Mouse (Mus musculus): ENCODE results near the gene Map7. TPM values are rescaled to one million over a fixed set of nuclear protein-coding genes. Genes with fewer than 3 reads are reported as not detected.

Map7 gene
- polyA plus RNA-seq, 1 experiment from 2014 or later = 5.6 TPM

DNA sequence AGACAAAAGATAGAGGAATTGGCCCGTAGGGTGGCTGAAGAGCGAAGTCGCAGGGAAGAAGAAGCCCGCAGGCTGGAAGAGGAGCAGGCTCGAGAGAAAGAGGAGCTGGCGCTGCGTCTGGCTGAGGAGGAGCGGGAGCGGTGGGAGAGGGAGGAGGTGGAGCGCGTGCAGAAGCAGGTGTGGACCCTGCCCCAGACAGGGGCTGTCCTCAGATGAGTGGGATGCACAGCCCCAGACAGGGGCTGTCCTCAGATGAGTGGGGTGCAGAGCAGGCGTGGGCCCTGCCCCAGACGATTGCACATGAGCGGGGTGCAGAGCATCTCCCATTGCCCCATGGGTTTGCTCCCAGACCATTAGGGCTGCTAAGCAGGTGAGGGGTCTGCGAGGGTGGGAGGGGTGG is 125.0 kb downstream of the Map7 start:
- Histone ChIP-seq H3K9me3 (ENCODE audit: control insufficient read depth, low read length) (no peaks in the 10 kb centered on the region), H3K4me3 (ENCODE audit: low read depth, low read length) (no peak overlapping the region), H3K27ac (ENCODE audit: low read depth, low read length) (no peak overlapping the region), H3K4me1 (ENCODE audit: control insufficient read depth, insufficient read depth, low read length) (no peaks in the 10 kb centered on the region), H3K36me3 (ENCODE audit: control insufficient read depth, insufficient read depth, low read length) (no peaks in the 10 kb centered on the region), H3K9ac (ENCODE audit: low read length) (no peak overlapping the region), H3K27me3 (ENCODE audit: control insufficient read depth, insufficient read depth, low read length) (no peaks in the 10 kb centered on the region), H3K4me2 (no peak overlapping the region)
- DNase-seq (ENCODE audit: low spot score, missing footprints) = no peak
- WGBS = 60% methylated on average over 15 of the region's 15 CpGs
- no peak for ATAC-seq (ENCODE audit: low FRiP score)

DNA sequence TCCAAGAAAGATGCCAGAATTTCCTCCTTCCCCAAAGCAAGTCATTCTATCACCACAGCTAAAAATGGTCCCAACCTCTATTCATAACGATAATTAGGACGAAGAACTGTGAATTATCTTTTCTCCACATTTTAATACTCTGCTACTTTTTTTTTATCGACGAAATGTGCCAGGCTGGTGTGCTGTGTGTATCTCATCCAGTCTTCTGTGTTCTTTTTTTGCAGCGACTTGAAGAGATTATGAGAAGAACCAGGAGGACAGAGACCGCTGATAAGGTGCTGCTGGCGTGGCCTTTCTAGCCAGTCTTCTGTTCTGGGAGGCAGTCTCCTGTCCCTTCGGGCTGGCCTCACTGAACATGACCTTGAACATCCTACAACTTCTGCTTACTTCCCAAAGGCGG is 125.8 kb downstream of the Map7 start:
- Histone ChIP-seq H3K9ac (ENCODE audit: low read length) (no peak overlapping the region), H3K9me3 (ENCODE audit: control insufficient read depth, low read length) (no peaks in the 10 kb centered on the region), H3K27me3 (ENCODE audit: control insufficient read depth, insufficient read depth, low read length) (no peaks in the 10 kb centered on the region), H3K27ac (ENCODE audit: low read depth, low read length) (no peak overlapping the region), H3K4me3 (ENCODE audit: low read depth, low read length) (no peak overlapping the region), H3K4me2 (no peak overlapping the region), H3K36me3 (ENCODE audit: control insufficient read depth, insufficient read depth, low read length) (no peaks in the 10 kb centered on the region), H3K4me1 (ENCODE audit: control insufficient read depth, insufficient read depth, low read length) (no peaks in the 10 kb centered on the region)
- ATAC-seq (ENCODE audit: low FRiP score) (no peak), DNase-seq (ENCODE audit: low spot score, missing footprints) (no peak)
- 92% methylated on average over 8 of the region's 9 CpGs for WGBS

DNA sequence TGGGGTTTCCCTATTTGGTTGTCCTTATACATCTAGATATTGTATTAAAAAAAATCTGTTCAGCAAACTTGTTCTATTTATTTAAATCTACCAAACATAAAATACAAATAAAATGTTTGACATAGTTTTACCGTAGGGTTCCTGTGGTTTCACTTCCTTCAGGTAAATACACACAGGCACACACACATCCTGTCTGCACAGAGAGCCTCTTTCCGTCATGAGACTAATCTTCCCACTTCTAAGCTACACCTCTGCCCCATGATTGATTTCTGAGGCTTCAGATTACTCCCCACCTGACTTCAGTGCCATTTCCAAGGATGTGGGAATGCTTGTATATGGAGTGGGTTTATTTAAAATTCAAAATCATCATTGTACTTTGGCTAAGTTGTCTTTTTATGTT is 133.2 kb downstream of the Map7 start:
- Histone ChIP-seq H3K9ac (ENCODE audit: low read length) (no peak overlapping the region), H3K4me1 (ENCODE audit: control insufficient read depth, insufficient read depth, low read length) (peaks cover 14% of the 10 kb centered on the region), H3K4me2 (no peak overlapping the region), H3K4me3 (ENCODE audit: low read depth, low read length) (no peak overlapping the region), H3K27ac (ENCODE audit: low read depth, low read length) (no peak overlapping the region), H3K9me3 (ENCODE audit: control insufficient read depth, low read length) (no peaks in the 10 kb centered on the region), H3K36me3 (ENCODE audit: control insufficient read depth, insufficient read depth, low read length) (no peaks in the 10 kb centered on the region), H3K27me3 (ENCODE audit: control insufficient read depth, insufficient read depth, low read length) (peaks cover 4% of the 10 kb centered on the region; the same call in 1 of the 2 replicates)
- WGBS = 81% methylated on average over 2 of the region's 2 CpGs
- ATAC-seq (ENCODE audit: low FRiP score) (no peak), DNase-seq (ENCODE audit: low spot score, missing footprints) (no peak)

DNA sequence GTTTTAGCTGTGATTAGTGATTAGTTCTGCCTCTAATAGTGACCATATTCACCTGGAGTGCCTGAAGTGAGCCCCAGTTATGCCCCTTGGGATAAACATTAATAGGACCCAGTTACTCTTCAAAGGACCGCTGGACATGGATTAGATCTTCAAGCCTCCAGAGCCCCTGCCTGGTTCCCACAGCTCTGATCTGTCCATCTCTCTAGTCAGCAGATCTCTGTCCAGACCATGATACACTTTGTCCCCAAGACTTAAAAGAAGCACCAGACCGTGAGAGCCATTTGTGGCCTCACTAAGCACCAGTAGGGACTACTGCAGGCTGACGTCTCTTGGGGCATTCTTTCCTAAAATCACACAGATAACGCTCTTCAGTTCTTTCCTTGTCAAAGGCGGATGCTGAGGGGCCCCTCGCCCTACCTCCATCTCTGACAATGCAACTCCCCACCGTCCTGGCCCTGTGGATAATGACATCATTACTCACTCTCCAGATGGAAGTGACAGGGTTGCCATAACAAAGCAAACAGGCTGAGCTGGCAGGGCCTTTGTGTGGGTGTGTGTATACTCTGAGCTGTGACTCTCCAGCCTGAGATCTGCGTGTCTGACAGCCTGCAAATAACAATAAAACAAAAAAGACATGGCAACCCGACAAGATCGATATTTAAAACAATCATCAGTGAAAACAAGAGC is 137.2 kb downstream of the Map7 start:
- DNase-seq (ENCODE audit: low spot score, missing footprints) (peak; percentile 95), ATAC-seq (ENCODE audit: low FRiP score) (peak; percentile 93)
- H3K27me3 ChIP-seq (ENCODE audit: control insufficient read depth, insufficient read depth, low read length) = peaks cover 6% of the 10 kb centered on the region; the same call in 1 of the 2 replicates
- H3K4me2 ChIP-seq = peak overlapping the region; percentile 30
- H3K27ac ChIP-seq (ENCODE audit: low read depth, low read length) = peak overlapping the region; percentile 59
- no peak overlapping the region for H3K4me3 ChIP-seq (ENCODE audit: low read depth, low read length)
- no peaks in the 10 kb centered on the region for H3K36me3 ChIP-seq (ENCODE audit: control insufficient read depth, insufficient read depth, low read length)
- peaks cover 23% of the 10 kb centered on the region for H3K4me1 ChIP-seq (ENCODE audit: control insufficient read depth, insufficient read depth, low read length)
- 8% methylated on average over 10 of the region's 10 CpGs for WGBS
- peak overlapping the region; percentile 53 for H3K9ac ChIP-seq (ENCODE audit: low read length)
- no peaks in the 10 kb centered on the region for H3K9me3 ChIP-seq (ENCODE audit: control insufficient read depth, low read length)

DNA sequence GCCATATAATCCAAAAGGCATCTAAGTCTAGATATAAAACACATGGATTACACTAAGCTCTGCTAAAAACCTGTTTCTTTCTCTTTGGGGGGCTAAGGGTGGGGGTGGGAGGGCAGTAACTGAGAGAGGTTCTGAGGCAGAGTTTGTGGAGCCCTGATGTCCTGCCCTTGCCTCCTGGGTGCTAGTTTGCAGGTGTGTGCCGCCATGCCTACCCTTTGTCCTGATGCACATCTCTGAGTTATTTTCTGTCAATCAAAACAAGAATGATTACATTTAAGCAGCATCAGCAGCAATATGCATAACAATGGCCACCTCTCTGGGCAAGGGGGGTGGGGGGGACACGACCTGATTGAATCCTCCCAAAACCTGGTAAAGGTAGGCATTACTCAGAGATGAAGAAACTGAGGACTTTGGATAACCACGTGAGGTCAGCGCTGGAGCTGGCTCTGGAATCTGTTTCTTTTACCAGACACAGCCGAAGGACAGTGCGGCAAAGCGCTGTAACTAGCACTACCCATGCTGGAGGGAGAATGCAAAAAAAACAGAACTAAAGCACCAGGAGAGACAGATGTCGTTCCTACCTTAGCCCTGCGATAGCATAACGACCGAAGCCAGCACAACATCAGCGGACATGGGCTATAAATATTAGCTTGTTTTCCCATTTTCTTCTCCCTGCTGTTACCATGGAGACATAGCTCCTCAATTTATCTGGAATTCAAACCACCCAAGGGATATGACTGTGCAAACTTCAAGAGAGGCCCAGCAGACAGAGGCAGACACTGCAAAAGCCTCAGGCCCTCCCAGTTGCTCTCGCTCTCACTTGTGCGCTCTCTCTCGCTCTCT is 137.9 kb downstream of the Map7 start:
- Histone ChIP-seq H3K27me3 (ENCODE audit: control insufficient read depth, insufficient read depth, low read length) (peaks cover 6% of the 10 kb centered on the region; the same call in 1 of the 2 replicates), H3K4me1 (ENCODE audit: control insufficient read depth, insufficient read depth, low read length) (peaks cover 26% of the 10 kb centered on the region), H3K4me3 (ENCODE audit: low read depth, low read length) (no peak overlapping the region), H3K27ac (ENCODE audit: low read depth, low read length) (peak overlapping the region; percentile 59), H3K9me3 (ENCODE audit: control insufficient read depth, low read length) (no peaks in the 10 kb centered on the region), H3K4me2 (peak overlapping the region; percentile 30), H3K36me3 (ENCODE audit: control insufficient read depth, insufficient read depth, low read length) (no peaks in the 10 kb centered on the region), H3K9ac (ENCODE audit: low read length) (peak overlapping the region; percentile 53)
- 32% methylated on average over 15 of the region's 15 CpGs for WGBS
- DNase-seq (ENCODE audit: low spot score, missing footprints) = peak; percentile 95
- ATAC-seq (ENCODE audit: low FRiP score) = peak; percentile 66

DNA sequence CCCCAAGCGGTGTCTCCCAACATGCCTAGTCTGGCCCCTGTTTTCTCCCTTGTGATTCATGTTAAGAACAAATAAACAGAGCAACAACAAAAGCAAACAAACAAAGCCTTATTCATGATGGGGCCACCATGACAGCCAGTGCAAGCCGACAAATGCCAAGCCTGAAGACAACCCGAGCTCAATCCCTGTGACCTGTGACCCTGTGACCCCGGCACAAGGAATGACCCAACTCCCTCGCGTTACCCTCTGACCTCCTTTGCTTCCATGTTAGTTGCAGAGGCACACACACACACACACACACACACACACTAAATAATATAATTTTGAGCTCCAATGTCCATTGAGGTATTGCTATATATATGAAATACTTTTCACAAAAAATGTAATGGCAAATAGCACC is 139.1 kb downstream of the Map7 start:
- ATAC-seq (ENCODE audit: low FRiP score) (no peak), DNase-seq (ENCODE audit: low spot score, missing footprints) (peak; percentile 90)
- WGBS = 21% methylated on average over 6 of the region's 6 CpGs

DNA sequence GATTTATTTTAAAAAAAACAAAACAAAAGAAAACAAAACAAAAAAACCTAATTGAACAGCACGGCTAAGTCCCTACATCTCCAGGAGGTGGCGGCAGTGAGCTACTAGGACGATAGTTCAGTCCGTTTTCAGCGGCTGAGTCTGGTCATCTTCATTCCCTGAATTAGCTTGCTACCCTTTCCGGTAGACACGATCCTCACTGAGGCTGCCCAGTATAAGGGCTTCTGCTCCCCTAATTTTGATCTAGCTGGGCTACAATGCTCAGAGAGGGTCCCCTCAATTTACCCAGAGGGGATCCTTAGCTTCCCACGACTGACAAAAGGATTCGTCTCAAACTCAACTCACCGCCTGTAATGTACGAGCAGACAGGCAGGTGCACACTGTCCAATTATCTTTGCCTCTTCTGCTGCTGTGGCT is 142.2 kb downstream of the Map7 start:
- Histone ChIP-seq H3K36me3 (ENCODE audit: control insufficient read depth, insufficient read depth, low read length) (no peaks in the 10 kb centered on the region), H3K9me3 (ENCODE audit: control insufficient read depth, low read length) (no peaks in the 10 kb centered on the region), H3K27ac (ENCODE audit: low read depth, low read length) (no peak overlapping the region), H3K27me3 (ENCODE audit: control insufficient read depth, insufficient read depth, low read length) (peaks cover 2% of the 10 kb centered on the region; the same call in 1 of the 2 replicates), H3K4me1 (ENCODE audit: control insufficient read depth, insufficient read depth, low read length) (peaks cover 21% of the 10 kb centered on the region), H3K4me2 (peak overlapping the region; percentile 29), H3K4me3 (ENCODE audit: low read depth, low read length) (no peak overlapping the region), H3K9ac (ENCODE audit: low read length) (peak overlapping the region; percentile 26)
- DNase-seq (ENCODE audit: low spot score, missing footprints) (peak; percentile 96), ATAC-seq (ENCODE audit: low FRiP score) (no peak)
- 26% methylated on average over 11 of the region's 11 CpGs for WGBS

More for the DNA sequence above, 139.1 kb downstream of the Map7 start:
- Histone ChIP-seq H3K4me3 (ENCODE audit: low read depth, low read length) (no peak overlapping the region), H3K4me1 (ENCODE audit: control insufficient read depth, insufficient read depth, low read length) (peaks cover 26% of the 10 kb centered on the region), H3K9ac (ENCODE audit: low read length) (no peak overlapping the region), H3K4me2 (no peak overlapping the region), H3K27me3 (ENCODE audit: control insufficient read depth, insufficient read depth, low read length) (peaks cover 2% of the 10 kb centered on the region; the same call in 1 of the 2 replicates), H3K36me3 (ENCODE audit: control insufficient read depth, insufficient read depth, low read length) (no peaks in the 10 kb centered on the region), H3K27ac (ENCODE audit: low read depth, low read length) (no peak overlapping the region; the same call in 1 of the 2 replicates), H3K9me3 (ENCODE audit: control insufficient read depth, low read length) (no peaks in the 10 kb centered on the region)

DNA sequence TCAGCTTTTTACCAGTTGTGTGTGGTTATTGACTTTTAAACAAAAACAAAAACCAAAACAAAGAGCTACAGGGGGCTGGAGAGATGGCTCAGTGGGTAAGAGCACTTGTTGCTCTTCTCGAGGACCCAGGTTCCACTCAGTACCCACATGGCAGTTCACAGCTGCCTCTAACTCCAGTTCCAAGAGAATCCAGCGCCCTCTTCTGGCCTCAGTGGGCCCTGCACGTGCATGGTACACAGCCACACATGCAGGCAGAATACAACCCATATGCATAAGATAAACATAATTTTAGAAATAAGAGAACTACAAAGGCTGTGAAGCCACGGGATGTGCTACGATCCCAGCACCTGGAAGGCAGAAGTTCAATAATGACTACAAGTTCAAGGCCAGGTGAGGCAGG is 147.7 kb downstream of the Map7 start:
- no peak for ATAC-seq (ENCODE audit: low FRiP score)

More for the DNA sequence above, 147.7 kb downstream of the Map7 start:
- no peak overlapping the region for H3K27ac ChIP-seq (ENCODE audit: low read depth, low read length)
- no peak overlapping the region for H3K4me2 ChIP-seq
- DNase-seq (ENCODE audit: low spot score, missing footprints) = no peak
- H3K27me3 ChIP-seq (ENCODE audit: control insufficient read depth, insufficient read depth, low read length) = no peaks in the 10 kb centered on the region
- no peaks in the 10 kb centered on the region for H3K4me1 ChIP-seq (ENCODE audit: control insufficient read depth, insufficient read depth, low read length)
- no peaks in the 10 kb centered on the region for H3K36me3 ChIP-seq (ENCODE audit: control insufficient read depth, insufficient read depth, low read length)
- WGBS = 71% methylated on average over 5 of the region's 5 CpGs
- no peaks in the 10 kb centered on the region for H3K9me3 ChIP-seq (ENCODE audit: control insufficient read depth, low read length)
- no peak overlapping the region for H3K9ac ChIP-seq (ENCODE audit: low read length)
- H3K4me3 ChIP-seq (ENCODE audit: low read depth, low read length) = no peak overlapping the region
